Mouse (Mus musculus): ENCODE measurements around the gene Baiap2.

- no peak for TF ChIP-seq CEBPB (IDR thresholded peaks at IDR 0.05; ENCODE audit: low read depth)
- TF ChIP-seq CTCF (IDR thresholded peaks at IDR 0.05; ENCODE audit: control insufficient read depth, insufficient read depth, insufficient read length), result no peak
- no peak for TF ChIP-seq USF1 (IDR thresholded peaks at IDR 0.05; ENCODE audit: low read depth)
- no peak for TF ChIP-seq MYOD1 (IDR thresholded peaks at IDR 0.05; ENCODE audit: control insufficient read depth, insufficient read length, low read depth)
- TF ChIP-seq MYOG (IDR thresholded peaks at IDR 0.05; ENCODE audit: control insufficient read depth, extremely low read depth, insufficient read length), result no peak
Measured at GRCm38 (mm10) chr11:120011114-120011760, 68.7 kb downstream of the Baiap2 start.
